Mouse (Mus musculus) olfactory bulb, adult 2 months (tissue): ENCODE measurements around the gene Rad51.

Experiments used
- CTCF ChIP-seq: fragments of 200-500 bp; IDR thresholded peaks from 2 replicates; pipeline ENCODE4 v1.5.1; 2012; ENCODE audit warnings: low read depth, mild to moderate bottlenecking, low read length, moderate library complexity; ENCODE audit not compliant: insufficient read depth
- POLR2A ChIP-seq: fragments of 200-500 bp; IDR thresholded peaks from 2 replicates; pipeline ENCODE4 v1.6.1; 2012; ENCODE audit warnings: mild to moderate bottlenecking, low read depth, low read length, moderate library complexity; ENCODE audit not compliant: insufficient read depth

- TF ChIP-seq CTCF = no peak
- TF ChIP-seq POLR2A = no peak
Observed at GRCm38 (mm10) chr2:119161247-119161646, 48.7 kb downstream of the Rad51 start.
